Mouse (Mus musculus) ES-E14 (cell line): Measurements from ENCODE around the gene Astn1.

Experiments
- CHD2 ChIP-seq: IDR thresholded peaks from 2 replicates; pipeline ENCODE4 v1.6.1; 2014; ENCODE audit warnings: mild to moderate bottlenecking, low read depth, low read length, inconsistent platforms
- HCFC1 ChIP-seq: IDR thresholded peaks from 2 replicates; pipeline ENCODE4 v1.6.1; 2012; ENCODE audit warnings: low read length, inconsistent platforms, borderline replicate concordance; ENCODE audit not compliant: insufficient read depth
- MAFK ChIP-seq: IDR thresholded peaks from 2 replicates; pipeline ENCODE4 v1.6.1; 2014; ENCODE audit warnings: mild to moderate bottlenecking, low read depth, low read length, inconsistent platforms; ENCODE audit not compliant: insufficient read depth
- ZC3H11A ChIP-seq: IDR thresholded peaks from 2 replicates; pipeline ENCODE4 v1.6.1; 2012; ENCODE audit warnings: low read depth, mild to moderate bottlenecking, inconsistent platforms, low read length, borderline replicate concordance
- ZNF384 ChIP-seq: IDR thresholded peaks from 2 replicates; pipeline ENCODE4 v1.6.1; 2012; ENCODE audit warnings: low read depth, low read length, inconsistent platforms

GRCm38 (mm10) chr1:158545095-158545494 is 183.0 kb downstream of the Astn1 start:
- TF ChIP-seq CHD2 (no peak), ZC3H11A (no peak), HCFC1 (no peak), ZNF384 (no peak), MAFK (no peak)
